Mouse (Mus musculus) cerebellum, postnatal 14 days (tissue): ENCODE results near the gene Dner.
A peak's percentile ranks its signal among the peaks of the same experiment; 100 is the strongest.

Source experiments
- DNase-seq, 2 experiments: peaks; one replicate each; pipeline ENCODE4 v3.0.0; 2021; ENCODE audit warnings: mixed read lengths in 2 of 2

Gene Dner

GRCm38 (mm10) chr1:84695517-84696411, at the start of gene Dner:
Gene Dner, minus strand, starts transcription at chr1:84696221.
- DNase-seq: peak; percentile 77 to 79

GRCm38 (mm10) chr1:84742156-84742555, 46.1 kb upstream of the Dner start:
- DNase-seq: no peak

GRCm38 (mm10) chr1:84740080-84740479, 44.1 kb upstream of the Dner start:
- DNase-seq: no peak

- no peak for DNase-seq
Observed at GRCm38 (mm10) chr1:84737097-84737496, 41.1 kb upstream of the Dner start.

- DNase-seq: peak in 1 of 2 experiments; percentile 34
Observed at GRCm38 (mm10) chr1:84733799-84734198, 37.8 kb upstream of the Dner start.

GRCm38 (mm10) chr1:84731763-84732162, 35.7 kb upstream of the Dner start:
- no peak for DNase-seq

GRCm38 (mm10) chr1:84722841-84723240, 26.8 kb upstream of the Dner start:
- no peak for DNase-seq

GRCm38 (mm10) chr1:84722371-84722770, 26.4 kb upstream of the Dner start:
- DNase-seq: no peak

GRCm38 (mm10) chr1:84721942-84722341, 25.9 kb upstream of the Dner start:
- no peak for DNase-seq

GRCm38 (mm10) chr1:84709810-84710785, 14.1 kb upstream of the Dner start:
- peak; percentile 64 to 75 for DNase-seq

- DNase-seq: peak; percentile 39 to 53
Observed at GRCm38 (mm10) chr1:84709406-84709805, 13.4 kb upstream of the Dner start.

- DNase-seq: no peak
Observed at GRCm38 (mm10) chr1:84700254-84700653, 4.2 kb upstream of the Dner start.

- DNase-seq: peak; percentile 88 to 90
Observed at GRCm38 (mm10) chr1:84697136-84697535, 1.1 kb upstream of the Dner start.

GRCm38 (mm10) chr1:84694688-84695474, 1.1 kb downstream of the Dner start:
- DNase-seq: peak; percentile 85 to 91

- no peak for DNase-seq
Observed at GRCm38 (mm10) chr1:84677910-84678309, 18.1 kb downstream of the Dner start.

- no peak for DNase-seq
Observed at GRCm38 (mm10) chr1:84668100-84668846, 27.7 kb downstream of the Dner start.

- DNase-seq: peak; percentile 46 to 49
Observed at GRCm38 (mm10) chr1:84667660-84668059, 28.4 kb downstream of the Dner start.

GRCm38 (mm10) chr1:84664377-84665118, 31.5 kb downstream of the Dner start:
- no peak for DNase-seq

GRCm38 (mm10) chr1:84646781-84647180, 49.2 kb downstream of the Dner start:
- peak; percentile 38 to 57 for DNase-seq

- DNase-seq: no peak
Observed at GRCm38 (mm10) chr1:84640463-84640862, 55.6 kb downstream of the Dner start.

- no peak for DNase-seq
Observed at GRCm38 (mm10) chr1:84636890-84637289, 59.1 kb downstream of the Dner start.
